Mouse (Mus musculus): ENCODE data around the gene Snupn. TPM values are rescaled to one million over a fixed set of nuclear protein-coding genes. Genes with fewer than 3 reads are reported as not detected.

Snupn gene
- polyA plus RNA-seq, 1 experiment from 2014 or later: 28.5 TPM

DNA sequence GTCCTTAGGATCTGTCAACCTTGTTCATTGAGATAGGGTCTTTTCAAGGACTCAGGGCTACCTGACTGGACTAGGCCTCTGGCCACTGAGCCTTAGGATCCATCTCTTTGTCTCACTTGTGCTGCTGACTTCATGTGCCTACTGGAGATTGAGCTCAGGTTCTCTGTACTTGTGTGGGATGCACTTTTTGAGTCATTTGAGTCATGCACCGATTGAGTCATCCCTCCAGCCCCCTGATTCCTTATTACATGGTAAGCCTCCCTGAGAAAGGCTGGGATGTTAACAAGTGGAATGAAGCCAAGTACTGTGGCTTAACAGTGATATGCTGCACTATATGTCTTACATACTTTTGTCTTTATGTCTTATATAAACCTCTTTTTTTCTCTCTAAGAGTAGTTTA is 81.1 kb downstream of the Snupn start:
- Histone ChIP-seq H3K4me1 (replicated peaks) (no peaks in the 10 kb centered on the region), H3K9ac (no peak overlapping the region), H3K27me3 (no peaks in the 10 kb centered on the region), H3K27ac (no peak overlapping the region), H3K36me3 (peaks cover 60% of the 10 kb centered on the region), H3K4me3 (no peak overlapping the region), H3K9me3 (0 out of 2 replicates have a peak, but pooled peaks cover 3% of the 10 kb centered on the region), H3K4me2 (no peak overlapping the region)
- WGBS: 100% methylated on average over 1 of the region's 1 CpGs
- ATAC-seq (ENCODE audit: low FRiP score): no peak

Other genes starting within 250 kb of the Snupn start
- 48.9 and 50.4 TPM in 2 replicates for gene Lingo1, start 154.4 kb upstream of the Snupn start, polyA plus RNA-seq (2015; fragmentation: Nextera tagmentation; extraction: Ambion mirVana)
- 0.18 TPM in 1 of 2 replicates, not detected in the other for gene Odf3l1, start 86.2 kb upstream of the Snupn start, polyA plus RNA-seq (2015; fragmentation: Nextera tagmentation; extraction: Ambion mirVana)
- gene Cspg4, start 85.8 kb upstream of the Snupn start, polyA plus RNA-seq (2015; fragmentation: Nextera tagmentation; extraction: Ambion mirVana): 4.2 and 5.2 TPM in 2 replicates
- 2.9 and 3.7 TPM in 2 replicates for gene Snx33, start 22.5 kb upstream of the Snupn start, polyA plus RNA-seq (2015; fragmentation: Nextera tagmentation; extraction: Ambion mirVana)
- 74.5 and 74.8 TPM in 2 replicates for gene Imp3, start 13.4 kb upstream of the Snupn start, polyA plus RNA-seq (2015; fragmentation: Nextera tagmentation; extraction: Ambion mirVana)
- 22.7 and 23.1 TPM in 2 replicates for gene Ptpn9, start 44.0 kb downstream of the Snupn start, polyA plus RNA-seq (2015; fragmentation: Nextera tagmentation; extraction: Ambion mirVana)
- gene Sin3a, start 121.2 kb downstream of the Snupn start, polyA plus RNA-seq (2015; fragmentation: Nextera tagmentation; extraction: Ambion mirVana): 26.0 and 28.8 TPM in 2 replicates
- gene Man2c1, start 179.8 kb downstream of the Snupn start, polyA plus RNA-seq (2015; fragmentation: Nextera tagmentation; extraction: Ambion mirVana): 66.7 and 82.1 TPM in 2 replicates
- gene Neil1, start 197.4 kb downstream of the Snupn start, polyA plus RNA-seq (2015; fragmentation: Nextera tagmentation; extraction: Ambion mirVana): 9.1 and 11.0 TPM in 2 replicates
- 163 and 171 TPM in 2 replicates for gene Commd4, start 207.5 kb downstream of the Snupn start, polyA plus RNA-seq (2015; fragmentation: Nextera tagmentation; extraction: Ambion mirVana)

Measured in hindbrain, embryonic 13.5 days (tissue).